Mouse (Mus musculus): ENCODE measurements around the gene Rsph1. TPM values are rescaled to one million over a fixed set of nuclear protein-coding genes. Genes with fewer than 3 reads are reported as not detected.

Rsph1 gene
- total RNA-seq (2021) = 10 to 100 TPM; 13.5 to 20.8 TPM
- long read RNA-seq, experiment 1, transcript Rsph1-201 (9 exons, 1,191 nt) = major isoform, 18 of 18 reads
- long read RNA-seq, experiment 1, partial matches to known transcripts = 0 of 18 reads
- long read RNA-seq, experiment 1, other reads (novel, unspliced or antisense) = 0 of 18 reads
- long read RNA-seq, experiment 2, transcript Rsph1-201 (9 exons, 1,191 nt) = major isoform, 36 of 42 reads
- long read RNA-seq, experiment 2, partial matches to known transcripts = 3 of 42 reads
- long read RNA-seq, experiment 2, other reads (novel, unspliced or antisense) = 2 of 42 reads

- DNase-seq (ENCODE audit: low spot score in 2 of 2) = peak; percentile 100
These were observed at the start of gene Rsph1 for GRCm38 (mm10) chr17:31276922-31277918. TSS of gene Rsph1 (minus strand) at chr17:31277383.

- DNase-seq (ENCODE audit: low spot score in 2 of 2) = no peak
These were observed 49.2 kb upstream of the Rsph1 start for GRCm38 (mm10) chr17:31326220-31326852.

- DNase-seq (ENCODE audit: low spot score in 2 of 2) = no peak
These were observed 48.5 kb upstream of the Rsph1 start for GRCm38 (mm10) chr17:31325451-31326219.

GRCm38 (mm10) chr17:31324227-31324626, 47.0 kb upstream of the Rsph1 start:
- DNase-seq (ENCODE audit: low spot score in 2 of 2) = no peak

- DNase-seq (ENCODE audit: low spot score in 2 of 2) = no peak
These were observed 46.2 kb upstream of the Rsph1 start for GRCm38 (mm10) chr17:31323379-31323778.

- no peak for DNase-seq (ENCODE audit: low spot score in 2 of 2)
These were observed 45.3 kb upstream of the Rsph1 start for GRCm38 (mm10) chr17:31322446-31322845.

- peak; percentile 61 to 75 for DNase-seq (ENCODE audit: low spot score in 2 of 2)
These were observed 44.2 kb upstream of the Rsph1 start for GRCm38 (mm10) chr17:31321425-31321824.

- no peak for DNase-seq (ENCODE audit: low spot score in 2 of 2)
These were observed 42.0 kb upstream of the Rsph1 start for GRCm38 (mm10) chr17:31318906-31319767.

GRCm38 (mm10) chr17:31317521-31318272, 40.5 kb upstream of the Rsph1 start:
- DNase-seq (ENCODE audit: low spot score in 2 of 2) = no peak

- DNase-seq (ENCODE audit: low spot score in 2 of 2) = no peak
These were observed 39.8 kb upstream of the Rsph1 start for GRCm38 (mm10) chr17:31316998-31317397.

- DNase-seq (ENCODE audit: low spot score in 2 of 2) = no peak
These were observed 38.8 kb upstream of the Rsph1 start for GRCm38 (mm10) chr17:31315993-31316392.

- DNase-seq (ENCODE audit: low spot score in 2 of 2) = no peak
These were observed 38.0 kb upstream of the Rsph1 start for GRCm38 (mm10) chr17:31315046-31315792.

GRCm38 (mm10) chr17:31312648-31313047, 35.5 kb upstream of the Rsph1 start:
- no peak for DNase-seq (ENCODE audit: low spot score in 2 of 2)

- no peak for DNase-seq (ENCODE audit: low spot score in 2 of 2)
These were observed 33.9 kb upstream of the Rsph1 start for GRCm38 (mm10) chr17:31311047-31311446.

- DNase-seq (ENCODE audit: low spot score in 2 of 2) = no peak
These were observed 32.2 kb upstream of the Rsph1 start for GRCm38 (mm10) chr17:31309281-31309793.

- no peak for DNase-seq (ENCODE audit: low spot score in 2 of 2)
These were observed 31.2 kb upstream of the Rsph1 start for GRCm38 (mm10) chr17:31308291-31308816.

GRCm38 (mm10) chr17:31307756-31308155, 30.6 kb upstream of the Rsph1 start:
- no peak for DNase-seq (ENCODE audit: low spot score in 2 of 2)

- no peak for DNase-seq (ENCODE audit: low spot score in 2 of 2)
These were observed 28.6 kb upstream of the Rsph1 start for GRCm38 (mm10) chr17:31305776-31306120.
